Mouse (Mus musculus) lung, postnatal 0 days (tissue): ENCODE results near the gene Arl2.

Source experiments
- CTCF ChIP-seq: IDR thresholded peaks from 2 replicates; pipeline ENCODE4 v1.5.1; 2016; ENCODE audit warnings: antibody characterized with exemption, mild to moderate bottlenecking
- EP300 ChIP-seq: IDR thresholded peaks from 2 replicates; pipeline ENCODE4 v1.6.1; 2016; ENCODE audit warnings: antibody characterized with exemption, mild to moderate bottlenecking, control low read depth

DNA sequence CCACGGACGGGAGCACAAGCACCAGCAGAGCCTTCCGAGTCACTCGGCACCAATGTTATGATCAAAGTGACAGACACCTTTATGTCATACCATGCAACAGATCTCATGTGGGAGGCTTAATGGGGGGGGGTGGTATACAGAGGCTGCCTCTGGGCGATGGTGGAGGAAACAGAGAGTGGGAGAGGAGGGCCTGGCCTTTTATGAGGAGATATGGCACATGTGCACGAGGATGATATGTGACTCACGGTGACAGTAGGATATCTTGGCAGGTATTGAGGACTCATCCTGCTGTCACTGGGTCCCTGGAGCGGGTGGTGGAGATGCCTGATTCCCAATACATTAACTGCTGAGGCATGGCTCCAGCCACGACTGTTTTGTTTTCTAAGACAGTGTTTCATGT is 13.8 kb upstream of the Arl2 start:
- TF ChIP-seq CTCF (no peak), EP300 (no peak)
